Mouse (Mus musculus) heart, embryonic 15.5 days (tissue): Measurements from ENCODE around the gene Actn4. TPM values are rescaled to one million over a fixed set of nuclear protein-coding genes. Genes with fewer than 3 reads are reported as not detected.

Experiments used
- ATAC-seq: fragments of 200-750 bp; cut with Nextera tagmentation; replicated peaks from 2 replicates; pipeline ENCODE4 v1.8.0; 2017; ENCODE audit warnings: low read depth, moderate TSS enrichment; ENCODE audit not compliant: insufficient number of reproducible peaks, insufficient read depth, low FRiP score
- H3K27ac ChIP-seq: fragments of 300-500 bp; sonication (generic); 2 replicates; pipeline ENCODE4 v1.5.1; 2015; ENCODE audit warnings: mild to moderate bottlenecking, inconsistent platforms
- H3K27me3 ChIP-seq: fragments of 300-500 bp; sonication (generic); 2 replicates; pipeline ENCODE4 v1.6.1; 2015; ENCODE audit warnings: inconsistent platforms
- H3K36me3 ChIP-seq: fragments of 300-500 bp; sonication (generic); 2 replicates; pipeline ENCODE4 v1.6.1; 2015; ENCODE audit warnings: mild to moderate bottlenecking, inconsistent platforms
- H3K4me1 ChIP-seq: fragments of 300-500 bp; sonication (generic); replicated peaks from 2 replicates; pipeline ENCODE4 v1.6.1; 2015; ENCODE audit warnings: inconsistent platforms
- H3K4me2 ChIP-seq: fragments of 300-500 bp; sonication (generic); 2 replicates; pipeline ENCODE4 v1.6.1; 2015; ENCODE audit warnings: inconsistent platforms, mild to moderate bottlenecking, moderate library complexity
- H3K4me3 ChIP-seq: fragments of 300-500 bp; sonication (generic); 2 replicates; pipeline ENCODE4 v1.5.1; 2015; ENCODE audit warnings: mild to moderate bottlenecking, inconsistent platforms
- H3K9ac ChIP-seq: fragments of 300-500 bp; sonication (generic); 2 replicates; pipeline ENCODE4 v1.6.1; 2015; ENCODE audit warnings: mild to moderate bottlenecking, inconsistent platforms
- H3K9me3 ChIP-seq: fragments of 300-500 bp; sonication (generic); replicated peaks from 2 replicates; pipeline ENCODE4 v1.6.1; 2016; ENCODE audit warnings: inconsistent platforms
- WGBS: fragments of 180-500 bp; shearing (Covaris S2); methylation state at CpG from one replicate; pipeline ENCODE4 v1.1.7; 2015; ENCODE audit warnings: mixed read lengths; 5-methylcytosine and 5-hydroxymethylcytosine counted together
- polyA plus RNA-seq: library from polyadenylated mRNA; unstranded; fragments of >200 nt; fragmentation: Nextera tagmentation; extraction: Ambion mirVana; gene quantifications from 2 replicates; pipeline ENCODE4 v1.2.1, GENCODE M21; 2015

Gene Actn4
- polyA plus RNA-seq, 1 experiment from 2014 or later = 236 TPM

- Histone ChIP-seq H3K9ac (peak overlapping the region; percentile 1; the same call in 1 of the 2 replicates), H3K4me3 (no peak overlapping the region), H3K4me1 (peaks cover 85% of the 10 kb centered on the region), H3K4me2 (peak overlapping the region; percentile 4), H3K27me3 (no peaks in the 10 kb centered on the region), H3K36me3 (peaks cover 43% of the 10 kb centered on the region), H3K9me3 (no peaks in the 10 kb centered on the region), H3K27ac (peak overlapping the region; percentile 97)
- peak; percentile 80 for ATAC-seq
- 6% methylated on average over 6 of the region's 6 CpGs for WGBS
These were observed 42.3 kb downstream of the Actn4 start for GRCm38 (mm10) chr7:28919815-28920214.

- Histone ChIP-seq H3K36me3 (peaks cover 56% of the 10 kb centered on the region), H3K9me3 (no peaks in the 10 kb centered on the region), H3K4me3 (no peak overlapping the region), H3K9ac (no peak overlapping the region), H3K4me1 (peaks cover 72% of the 10 kb centered on the region), H3K4me2 (no peak overlapping the region), H3K27ac (peak overlapping the region; percentile 97), H3K27me3 (no peaks in the 10 kb centered on the region)
- no peak for ATAC-seq
- 63% methylated on average over 8 of the region's 8 CpGs for WGBS
These were observed 43.6 kb downstream of the Actn4 start for GRCm38 (mm10) chr7:28918540-28918939.

GRCm38 (mm10) chr7:28917503-28918426 lies 44.4 kb downstream of the Actn4 start:
- H3K9ac ChIP-seq = no peak overlapping the region
- no peaks in the 10 kb centered on the region for H3K9me3 ChIP-seq
- H3K27ac ChIP-seq = peak overlapping the region; percentile 97
- no peak overlapping the region for H3K4me3 ChIP-seq
- 59% methylated on average over 10 of the region's 10 CpGs for WGBS
- no peaks in the 10 kb centered on the region for H3K27me3 ChIP-seq
- no peak overlapping the region for H3K4me2 ChIP-seq
- H3K36me3 ChIP-seq = peaks cover 64% of the 10 kb centered on the region
- ATAC-seq = no peak
- peaks cover 65% of the 10 kb centered on the region for H3K4me1 ChIP-seq

DNA sequence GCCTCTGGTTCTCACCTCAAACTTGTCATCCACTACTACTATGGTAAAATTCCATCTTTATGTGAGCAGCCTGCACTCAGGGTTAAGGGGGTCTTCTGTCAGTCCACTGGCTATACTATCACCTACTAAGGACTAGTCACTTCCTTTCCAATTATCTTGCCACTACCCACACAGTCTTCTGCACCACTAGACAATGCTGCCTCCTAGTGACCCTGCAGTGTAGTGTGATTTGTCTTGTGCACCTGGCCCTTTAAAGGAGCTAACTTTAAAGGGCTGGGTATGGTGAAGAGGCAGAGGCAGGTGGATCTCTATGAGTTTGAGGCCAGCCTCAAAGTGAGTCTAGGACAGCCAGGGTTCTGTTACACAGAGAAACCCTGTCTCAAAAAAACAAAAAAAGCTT lies 45.6 kb downstream of the Actn4 start:
- Histone ChIP-seq H3K27ac (peak overlapping the region; percentile 17; the same call in 1 of the 2 replicates), H3K9ac (no peak overlapping the region), H3K27me3 (no peaks in the 10 kb centered on the region), H3K36me3 (peaks cover 74% of the 10 kb centered on the region), H3K4me3 (no peak overlapping the region), H3K4me1 (peaks cover 59% of the 10 kb centered on the region), H3K4me2 (no peak overlapping the region), H3K9me3 (no peaks in the 10 kb centered on the region)
- no peak for ATAC-seq

DNA sequence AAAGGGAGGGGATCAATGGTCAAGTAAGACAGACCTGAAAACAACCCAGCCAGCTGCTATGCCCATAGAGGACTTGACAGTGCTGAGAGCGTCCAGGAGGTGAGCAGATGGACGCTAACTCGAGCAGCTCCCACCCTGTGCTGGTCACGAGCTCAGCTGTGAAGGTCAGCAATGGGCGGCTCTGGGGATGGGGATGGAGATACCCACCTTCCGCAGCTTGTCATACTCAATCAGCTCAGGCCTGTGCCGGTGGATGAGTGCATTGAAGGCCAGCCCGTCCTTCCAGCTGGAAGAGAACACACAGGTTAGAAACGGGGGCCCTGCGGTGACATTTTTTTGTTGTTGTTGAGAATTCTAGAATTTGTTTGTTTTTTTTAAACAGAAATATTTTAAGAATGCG lies 49.0 kb downstream of the Actn4 start:
- no peaks in the 10 kb centered on the region for H3K9me3 ChIP-seq
- peaks cover 29% of the 10 kb centered on the region for H3K4me1 ChIP-seq
- H3K4me2 ChIP-seq = no peak overlapping the region
- H3K36me3 ChIP-seq = peaks cover 96% of the 10 kb centered on the region
- no peak overlapping the region for H3K4me3 ChIP-seq
- H3K27me3 ChIP-seq = no peaks in the 10 kb centered on the region
- H3K9ac ChIP-seq = no peak overlapping the region
- peak overlapping the region; percentile 59 for H3K27ac ChIP-seq
- no peak for ATAC-seq
- WGBS = 82% methylated on average over 11 of the region's 11 CpGs

DNA sequence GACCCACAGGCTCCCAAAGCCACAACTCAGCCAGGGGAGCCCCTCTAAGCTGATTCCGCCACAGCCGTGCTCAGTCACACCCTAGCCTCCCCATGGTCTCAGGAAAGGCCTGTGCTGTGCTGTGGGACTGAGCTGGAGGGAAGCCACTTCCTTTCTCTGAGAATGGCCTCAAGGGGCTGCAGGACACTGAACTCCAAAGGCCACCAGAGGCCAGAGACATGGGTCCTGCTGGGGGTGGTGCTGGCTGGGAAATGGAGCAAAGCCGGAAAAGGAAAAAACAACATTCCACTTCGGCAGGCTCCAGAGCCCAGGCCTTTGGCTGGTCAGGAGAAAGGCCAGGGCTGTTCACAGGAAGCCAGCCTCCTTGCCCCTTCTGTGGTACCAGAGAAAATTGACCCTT lies 50.5 kb downstream of the Actn4 start:
- peak; percentile 79 for ATAC-seq
- Histone ChIP-seq H3K27me3 (no peaks in the 10 kb centered on the region), H3K4me1 (peaks cover 14% of the 10 kb centered on the region), H3K36me3 (peaks cover 98% of the 10 kb centered on the region), H3K27ac (peak overlapping the region; percentile 59), H3K4me2 (no peak overlapping the region), H3K9ac (no peak overlapping the region), H3K9me3 (no peaks in the 10 kb centered on the region), H3K4me3 (no peak overlapping the region)
- WGBS = 47% methylated on average over 4 of the region's 4 CpGs

- no peak overlapping the region for H3K9ac ChIP-seq
- no peaks in the 10 kb centered on the region for H3K27me3 ChIP-seq
- no peak overlapping the region for H3K4me2 ChIP-seq
- no peaks in the 10 kb centered on the region for H3K9me3 ChIP-seq
- peaks cover 29% of the 10 kb centered on the region for H3K4me1 ChIP-seq
- no peak for ATAC-seq
- peaks cover 98% of the 10 kb centered on the region for H3K36me3 ChIP-seq
- 87% methylated on average over 5 of the region's 5 CpGs for WGBS
- no peak overlapping the region for H3K27ac ChIP-seq
- H3K4me3 ChIP-seq = no peak overlapping the region
These were observed 54.9 kb downstream of the Actn4 start for GRCm38 (mm10) chr7:28907195-28907594.

DNA sequence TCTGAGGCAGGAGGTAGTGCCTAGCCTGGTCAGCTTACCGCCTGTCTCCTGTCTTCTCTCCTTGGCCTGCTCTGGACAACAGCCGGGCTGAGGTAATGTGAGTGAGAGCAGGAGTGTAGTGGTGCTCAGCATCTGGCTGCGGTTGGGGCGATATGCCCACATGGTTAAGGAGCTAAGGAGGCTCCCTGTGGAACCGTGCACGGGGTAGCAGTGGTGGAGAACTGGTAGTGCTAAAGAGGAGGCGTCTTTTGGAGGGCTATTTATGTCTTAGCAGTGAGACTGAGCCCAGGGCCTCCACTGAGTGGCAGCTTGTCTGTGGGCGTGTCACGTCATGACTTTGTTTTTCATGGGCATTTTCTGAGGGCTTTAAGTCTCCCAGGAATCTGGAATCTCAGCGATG lies 58.4 kb downstream of the Actn4 start:
- H3K9me3 ChIP-seq = no peaks in the 10 kb centered on the region
- peaks cover 36% of the 10 kb centered on the region for H3K4me1 ChIP-seq
- 65% methylated on average over 10 of the region's 10 CpGs for WGBS
- peak overlapping the region; percentile 77 for H3K27ac ChIP-seq
- H3K36me3 ChIP-seq = peaks cover 100% of the 10 kb centered on the region
- 0 out of 2 replicates have a peak, but pooled peaks have one; percentile 10 for ATAC-seq
- no peaks in the 10 kb centered on the region for H3K27me3 ChIP-seq
- H3K4me3 ChIP-seq = no peak overlapping the region
- H3K4me2 ChIP-seq = no peak overlapping the region
- H3K9ac ChIP-seq = no peak overlapping the region

- no peak overlapping the region for H3K4me3 ChIP-seq
- no peaks in the 10 kb centered on the region for H3K27me3 ChIP-seq
- H3K9ac ChIP-seq = no peak overlapping the region
- ATAC-seq = no peak
- peaks cover 36% of the 10 kb centered on the region for H3K4me1 ChIP-seq
- WGBS = 90% methylated on average over 3 of the region's 3 CpGs
- H3K27ac ChIP-seq = peak overlapping the region; percentile 77
- H3K36me3 ChIP-seq = peaks cover 100% of the 10 kb centered on the region
- no peak overlapping the region for H3K4me2 ChIP-seq
- H3K9me3 ChIP-seq = no peaks in the 10 kb centered on the region
These were observed 59.3 kb downstream of the Actn4 start for GRCm38 (mm10) chr7:28902809-28903208.

GRCm38 (mm10) chr7:28902180-28902579 lies 60.0 kb downstream of the Actn4 start:
- no peak overlapping the region for H3K4me3 ChIP-seq
- peak overlapping the region; percentile 16; the same call in 1 of the 2 replicates for H3K9ac ChIP-seq
- no peaks in the 10 kb centered on the region for H3K27me3 ChIP-seq
- no peaks in the 10 kb centered on the region for H3K9me3 ChIP-seq
- H3K4me1 ChIP-seq = peaks cover 36% of the 10 kb centered on the region
- peaks cover 100% of the 10 kb centered on the region for H3K36me3 ChIP-seq
- H3K4me2 ChIP-seq = no peak overlapping the region
- no peak for ATAC-seq
- 80% methylated on average over 6 of the region's 6 CpGs for WGBS
- peak overlapping the region; percentile 77 for H3K27ac ChIP-seq

DNA sequence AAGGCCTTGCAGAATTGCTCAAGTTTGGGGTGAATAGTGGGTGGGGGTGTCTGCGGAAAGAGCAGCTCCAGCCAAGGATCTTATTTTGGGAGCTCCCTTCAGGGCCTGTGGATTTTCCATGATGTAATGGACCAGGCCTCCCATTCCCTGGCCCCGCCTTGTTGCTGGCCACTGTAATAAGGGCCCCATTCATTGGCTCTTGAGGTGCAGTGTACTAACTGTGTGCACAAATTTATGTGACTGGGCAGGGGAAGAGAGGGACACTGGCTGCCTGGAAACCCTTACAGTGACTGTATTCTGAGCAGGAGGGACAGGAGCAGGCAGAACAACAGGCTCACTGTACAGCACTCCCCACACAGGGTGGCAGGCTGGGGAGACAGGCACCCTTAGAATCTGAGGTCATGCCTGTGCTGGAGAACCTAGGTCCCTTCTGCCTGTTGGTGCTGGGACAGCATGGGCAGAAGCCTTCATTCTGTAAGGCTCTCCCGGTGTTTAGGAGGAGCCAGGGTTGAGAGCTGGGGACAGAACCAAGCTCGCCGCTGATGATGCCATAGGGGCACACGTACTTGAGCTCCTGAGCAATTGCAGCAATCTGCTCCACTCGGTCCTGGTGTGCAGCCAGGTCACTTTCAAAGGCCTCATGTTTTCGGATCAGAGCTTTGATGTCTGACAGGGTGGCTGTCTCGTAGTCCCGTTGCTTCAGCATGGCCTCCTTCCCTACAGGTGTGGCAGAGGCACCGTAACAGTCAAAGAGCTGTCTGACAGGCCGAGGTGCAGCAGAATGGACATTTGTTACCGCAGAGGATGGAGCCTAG lies 60.6 kb downstream of the Actn4 start:
- no peak overlapping the region for H3K4me2 ChIP-seq
- no peak overlapping the region for H3K9ac ChIP-seq
- H3K4me1 ChIP-seq = peaks cover 39% of the 10 kb centered on the region
- H3K27me3 ChIP-seq = no peaks in the 10 kb centered on the region
- peak overlapping the region; percentile 77 for H3K27ac ChIP-seq
- WGBS = 68% methylated on average over 13 of the region's 13 CpGs
- H3K4me3 ChIP-seq = no peak overlapping the region
- peaks cover 100% of the 10 kb centered on the region for H3K36me3 ChIP-seq
- peak; percentile 59 for ATAC-seq
- H3K9me3 ChIP-seq = no peaks in the 10 kb centered on the region
